Comparison of ENCODE assay signal across 9 mouse cellular contexts in the genomic region with DNA sequence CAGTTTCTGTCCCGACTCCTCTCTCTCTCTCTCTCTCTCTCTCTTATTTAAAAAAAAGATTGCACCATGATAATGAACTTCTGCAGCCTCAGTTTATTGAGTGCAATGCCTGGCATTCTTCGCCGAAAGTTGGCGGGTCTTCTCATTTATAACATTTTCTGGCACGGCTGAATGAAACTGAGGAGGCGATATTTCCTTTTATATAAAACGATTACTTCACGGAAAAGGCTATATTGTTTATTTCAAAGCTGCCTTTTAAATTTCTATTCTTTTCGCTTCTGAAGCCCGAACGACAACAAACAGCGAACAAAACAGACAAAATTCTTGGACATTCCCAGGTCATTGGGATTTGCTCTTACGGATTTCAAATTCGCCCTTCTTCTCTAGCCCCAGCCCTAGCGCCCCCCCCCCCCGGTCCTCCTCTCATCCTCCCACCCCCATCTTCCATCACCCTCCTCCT. TPM values are rescaled to one million over a fixed set of nuclear protein-coding genes. Genes with fewer than 3 reads are reported as not detected.
DNase-seq lines count a peak whose midpoint lies in the region; ATAC-seq lines count a peak whose summit lies in the region.
"Had no signal": no experiment of that assay in that cellular context is flagged by ENCODE, and none has a peak within 500 bp of the region (broad histone marks: within the 10 kb centered on the region; RNA-seq: fewer than 3 reads in every experiment).

No protein-coding gene starts in this region.

- H3K27me3 ChIP-seq in heart, embryonic 14.5 days (ENCODE audit: control insufficient read depth, insufficient read depth, low read length) = peaks cover 18% of the 10 kb centered on the region
- peaks cover 48% of the 10 kb centered on the region for H3K27me3 ChIP-seq in hindbrain, embryonic 13.5 days
- H3K27me3 ChIP-seq in midbrain, embryonic 11.5 days (ENCODE audit: control insufficient read depth, insufficient read depth, low read length) = peaks cover 4% of the 10 kb centered on the region; the same call in 1 of the 2 replicates

- H3K4me3 ChIP-seq in heart, embryonic 14.5 days (ENCODE audit: control insufficient read depth in 1 of 2, insufficient read depth in 1 of 2, low read depth in 1 of 2, low read length in 2 of 2) = peak overlapping the region; percentile 64 to 68
- H3K4me3 ChIP-seq in brown adipose tissue, adult 24 weeks (ENCODE audit: insufficient read depth, low read depth, low read length) = peak overlapping the region; percentile 66
- H3K4me3 ChIP-seq in hindbrain, embryonic 13.5 days = peak overlapping the region; percentile 58
- H3K4me3 ChIP-seq in midbrain, embryonic 11.5 days (ENCODE audit: low read depth, low read length) = peak overlapping the region; percentile 75

- H3K4me2 ChIP-seq in heart, embryonic 14.5 days (ENCODE audit: low read length) = peak overlapping the region; percentile 87
- peak overlapping the region; percentile 98 for H3K4me2 ChIP-seq in hindbrain, embryonic 13.5 days
- H3K4me2 ChIP-seq in midbrain, embryonic 11.5 days = peak overlapping the region; percentile 82

- no peak for ATAC-seq in heart, embryonic 14.5 days (ENCODE audit: insufficient number of reproducible peaks, insufficient read depth, low FRiP score, low read depth)
- no peak for ATAC-seq in hindbrain, embryonic 13.5 days (ENCODE audit: low FRiP score)
- no peak for ATAC-seq in midbrain, embryonic 11.5 days (ENCODE audit: low FRiP score)

- WGBS in heart, embryonic 14.5 days = under 1% methylated on average over 15 of the region's 16 CpGs
- under 1% methylated on average over 16 of the region's 16 CpGs for WGBS in hindbrain, embryonic 13.5 days
- WGBS in midbrain, embryonic 11.5 days = under 1% methylated on average over 15 of the region's 16 CpGs

- no peaks in the 10 kb centered on the region for H3K9me3 ChIP-seq in heart, embryonic 14.5 days (ENCODE audit: control insufficient read depth, low read length)
- H3K9me3 ChIP-seq in hindbrain, embryonic 13.5 days = no peaks in the 10 kb centered on the region
- H3K9me3 ChIP-seq in midbrain, embryonic 11.5 days (ENCODE audit: control insufficient read depth, low read length) = no peaks in the 10 kb centered on the region

- no peak overlapping the region for H3K27ac ChIP-seq in heart, embryonic 14.5 days (replicated peaks in 1 of 2; ENCODE audit: control insufficient read depth in 1 of 2, insufficient read depth in 1 of 2, low read depth in 2 of 2, low read length in 2 of 2)
- no peak overlapping the region; the same call in 1 of the 2 replicates for H3K27ac ChIP-seq in brown adipose tissue, adult 24 weeks (replicated peaks; ENCODE audit: low read depth, low read length)
- peak overlapping the region; percentile 12; the same call in 1 of the 2 replicates for H3K27ac ChIP-seq in hindbrain, embryonic 13.5 days
- peak overlapping the region; percentile 90 for H3K27ac ChIP-seq in midbrain, embryonic 11.5 days (ENCODE audit: low read depth, low read length)

- DNase-seq in heart, postnatal 4 days = no peak
- peak; percentile 95 for DNase-seq in midbrain, embryonic 11.5 days (ENCODE audit: low spot score, missing footprints)
- DNase-seq in layer of hippocampus, adult 18-20 months (ENCODE audit: low spot score in 2 of 2) = no peak
- DNase-seq in cerebellum, adult 18-20 months = no peak
- DNase-seq in left cerebral cortex, adult 8-10 months (ENCODE audit: low spot score in 2 of 2) = no peak

- H3K9ac ChIP-seq in heart, embryonic 14.5 days (ENCODE audit: low read length) = peak overlapping the region; percentile 52
- peak overlapping the region; percentile 72 for H3K9ac ChIP-seq in hindbrain, embryonic 13.5 days
- H3K9ac ChIP-seq in midbrain, embryonic 11.5 days (ENCODE audit: low read length) = peak overlapping the region; percentile 82

- H3K36me3 ChIP-seq in heart, embryonic 14.5 days (ENCODE audit: control insufficient read depth, insufficient read depth, low read length) = no peaks in the 10 kb centered on the region
- no peaks in the 10 kb centered on the region for H3K36me3 ChIP-seq in hindbrain, embryonic 13.5 days
- H3K36me3 ChIP-seq in midbrain, embryonic 11.5 days (ENCODE audit: control insufficient read depth, insufficient read depth, low read length) = peaks cover 5% of the 10 kb centered on the region; the same call in 1 of the 2 replicates
- H3K36me3 ChIP-seq: G1E had no signal

- peaks cover 8 to 10% of the 10 kb centered on the region in 2 experiments; a peak in 3 of 4 replicates for H3K4me1 ChIP-seq in heart, embryonic 14.5 days (ENCODE audit: control insufficient read depth in 2 of 2, insufficient read depth in 2 of 2, low read length in 2 of 2)
- 0 out of 2 replicates have a peak, but pooled peaks cover 3% of the 10 kb centered on the region for H3K4me1 ChIP-seq in brown adipose tissue, adult 24 weeks (ENCODE audit: control insufficient read depth, insufficient read depth, insufficient read length, low read length)
- H3K4me1 ChIP-seq in hindbrain, embryonic 13.5 days (replicated peaks) = peaks cover 45% of the 10 kb centered on the region
- H3K4me1 ChIP-seq in midbrain, embryonic 11.5 days (ENCODE audit: control insufficient read depth, insufficient read depth, low read length) = peaks cover 21% of the 10 kb centered on the region

RNA-seq across cellular contexts. Expression of a gene that starts 1.0 kb away (rescaled TPM):
- polyA plus RNA-seq in heart, embryonic 14.5 days (2014; fragmentation: Nextera tagmentation; extraction: Ambion mirVana) = 3.2 and 5.8 TPM in 2 replicates
- under 1 TPM; 0.74 to 0.88 TPM for total RNA-seq in heart, postnatal 4 days (2021)
- 7.9 and 11.6 TPM in 2 replicates for polyA plus RNA-seq in brown adipose tissue, adult 24 weeks (2012; ENCODE audit: insufficient read depth, insufficient read length, missing spikeins)
- polyA plus RNA-seq in hindbrain, embryonic 13.5 days (2015; fragmentation: Nextera tagmentation; extraction: Ambion mirVana) = 6.0 and 7.0 TPM in 2 replicates
- polyA plus RNA-seq in midbrain, embryonic 11.5 days (2014; fragmentation: Nextera tagmentation; extraction: Ambion mirVana) = 48.2 and 57.0 TPM in 2 replicates
- total RNA-seq in layer of hippocampus, adult 18-20 months (2021) = 1 to 10 TPM; 3.1 to 5.0 TPM
- total RNA-seq in left cerebral cortex, adult 8-10 months (2022) = 1 to 10 TPM; 3.4 to 6.1 (median 5.2) TPM
- polyA plus RNA-seq: G1E had no signal

Comparison
In these comparisons a context has a peak if more than half of its experiments do, and no peak if none do; other contexts are left out.
1. H3K27ac ChIP-seq: peak in hindbrain, embryonic 13.5 days (single experiment) and midbrain, embryonic 11.5 days (single experiment); none in heart, embryonic 14.5 days (0 of 2) and brown adipose tissue, adult 24 weeks (single experiment).
2. Peak in every context shown above with its lines, with median percentiles within 50 percentile points of each other: H3K4me2 ChIP-seq, H3K4me3 ChIP-seq and H3K9ac ChIP-seq.